Mouse (Mus musculus) left cerebral cortex, adult 18-20 months (tissue): ENCODE results near the gene Eipr1. TPM values are rescaled to one million over a fixed set of nuclear protein-coding genes. Genes with fewer than 3 reads are reported as not detected.

Experiments
- DNase-seq, 2 experiments: peaks; one replicate each; pipeline ENCODE4 v3.0.0; 2021 to 2022; ENCODE audit warnings: low spot score in 2 of 2, mixed read lengths in 1 of 2
- total RNA-seq, 2 experiments: library from RNA; stranded (reverse); gene quantifications; 2 replicates each; pipeline ENCODE4 v1.2.3; 2021

The Eipr1 gene
- total RNA-seq, 2 experiments from 2014 or later, result 60.2 to 66.6 TPM

DNA sequence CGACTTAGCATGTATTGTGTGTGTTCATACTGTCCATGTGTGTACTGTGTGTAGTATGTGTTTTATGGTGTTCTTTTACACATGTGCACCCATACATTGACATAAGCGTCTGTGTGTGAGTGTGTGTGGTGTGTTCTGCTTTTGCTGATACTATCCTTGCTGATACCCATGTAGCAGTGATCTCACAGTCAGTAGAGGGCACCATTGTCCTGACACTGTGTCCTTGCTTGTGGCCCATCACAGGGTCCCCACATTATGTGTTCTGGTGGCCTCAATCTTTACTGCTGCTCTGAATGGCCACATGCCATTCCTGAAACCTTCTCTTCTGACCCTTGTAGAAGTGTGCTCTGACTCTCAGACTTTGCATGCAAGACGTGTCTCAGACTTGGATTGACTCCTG is 22.2 kb downstream of the Eipr1 start:
- no peak for DNase-seq

DNA sequence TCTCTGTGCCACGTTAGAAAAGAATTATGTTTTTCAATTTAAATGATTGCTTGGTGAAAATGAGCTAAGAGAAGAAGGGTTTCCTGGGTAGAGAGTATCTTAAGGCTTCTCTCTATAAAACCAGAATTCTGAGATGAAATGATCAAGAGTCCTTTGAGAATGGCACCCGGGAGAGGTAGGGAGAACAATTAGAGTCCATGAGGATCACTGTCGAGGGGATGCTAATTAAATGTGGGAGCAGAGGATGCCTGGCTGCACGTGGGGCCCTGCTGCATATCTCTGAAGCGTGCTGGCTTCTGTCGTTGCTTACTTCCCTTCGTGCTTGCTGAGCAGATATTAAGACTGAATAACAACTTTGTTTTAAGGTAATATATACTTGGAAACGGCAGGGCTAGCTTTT is 23.5 kb downstream of the Eipr1 start:
- DNase-seq, result no peak

DNA sequence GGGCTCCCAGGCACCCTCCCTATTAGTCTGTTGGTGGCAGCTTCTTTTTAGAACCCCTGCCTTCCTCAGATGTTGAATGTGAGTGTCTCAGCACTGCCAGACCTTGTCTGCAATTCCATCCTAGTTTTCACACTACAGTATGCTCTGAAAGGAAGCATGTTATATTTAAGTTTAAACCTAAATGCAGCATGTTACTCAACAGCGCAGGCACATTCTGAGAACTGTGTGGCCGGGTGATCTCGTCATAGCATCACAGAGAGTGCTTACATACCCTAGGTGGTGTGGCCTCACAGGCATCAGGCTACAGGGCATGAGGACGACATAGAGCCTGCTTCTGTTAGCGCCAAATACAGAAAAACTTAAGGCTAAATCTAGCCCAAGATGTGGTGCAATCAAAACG is 24.0 kb downstream of the Eipr1 start:
- DNase-seq, result no peak

DNA sequence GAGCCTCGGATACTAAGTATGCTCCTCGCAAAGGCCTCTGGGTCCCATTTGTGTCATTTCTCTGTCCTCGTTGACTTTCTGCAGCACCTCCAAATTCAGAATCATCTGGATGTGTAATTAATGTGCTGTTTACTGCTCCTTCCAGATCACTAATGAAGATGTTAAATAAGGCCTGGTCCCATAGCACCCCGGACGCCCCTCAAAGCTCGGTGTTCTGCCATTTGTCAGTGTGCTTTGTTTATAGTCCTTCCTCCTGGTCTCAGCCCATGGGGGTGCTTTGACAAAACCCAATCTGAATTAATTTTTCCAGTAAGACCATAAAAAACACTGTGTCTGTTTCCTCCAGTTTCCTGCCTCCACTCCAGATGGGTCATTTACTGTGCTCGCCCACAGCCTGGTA is 28.6 kb downstream of the Eipr1 start:
- no peak for DNase-seq

DNA sequence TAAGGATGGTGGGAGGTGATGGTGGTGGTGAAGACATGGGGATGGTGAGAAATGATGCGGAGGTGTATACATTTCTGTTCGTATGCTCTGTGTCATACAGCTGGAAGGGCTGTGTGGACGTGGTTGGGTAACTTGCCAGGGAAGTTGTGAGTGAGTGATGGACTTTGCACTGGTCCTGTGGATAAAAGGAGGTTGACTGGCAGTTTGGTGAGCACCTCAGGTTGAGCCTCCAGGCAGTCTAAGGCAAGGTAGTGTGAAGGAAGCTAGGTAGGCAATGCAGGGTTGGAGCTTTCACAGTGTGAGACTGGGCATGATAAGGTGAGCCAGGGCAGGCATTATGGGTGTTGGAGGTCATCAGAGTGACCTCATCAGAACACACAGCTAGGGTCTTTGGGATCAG is 31.0 kb downstream of the Eipr1 start:
- DNase-seq, result no peak

DNA sequence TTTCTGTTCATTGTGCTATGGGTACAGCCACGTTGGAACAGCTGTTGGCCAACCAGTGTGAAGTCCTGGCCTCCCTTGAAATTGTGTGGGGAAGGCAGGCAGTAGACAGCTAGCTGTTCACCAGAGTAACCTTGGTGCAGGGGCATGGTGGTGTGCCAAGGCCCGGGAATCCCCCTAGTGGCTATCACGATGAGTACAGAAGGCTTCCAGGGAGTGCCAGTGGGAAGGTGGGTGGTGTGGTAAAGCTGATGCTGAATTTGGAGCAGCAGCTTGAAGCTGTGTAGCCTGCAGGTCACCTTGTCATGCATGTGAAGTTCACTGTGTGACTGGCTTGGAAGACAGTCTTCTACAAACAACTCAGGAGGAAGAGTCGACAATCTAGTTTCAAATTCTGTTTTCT is 32.8 kb downstream of the Eipr1 start:
- peak; percentile 60 to 63 for DNase-seq

DNA sequence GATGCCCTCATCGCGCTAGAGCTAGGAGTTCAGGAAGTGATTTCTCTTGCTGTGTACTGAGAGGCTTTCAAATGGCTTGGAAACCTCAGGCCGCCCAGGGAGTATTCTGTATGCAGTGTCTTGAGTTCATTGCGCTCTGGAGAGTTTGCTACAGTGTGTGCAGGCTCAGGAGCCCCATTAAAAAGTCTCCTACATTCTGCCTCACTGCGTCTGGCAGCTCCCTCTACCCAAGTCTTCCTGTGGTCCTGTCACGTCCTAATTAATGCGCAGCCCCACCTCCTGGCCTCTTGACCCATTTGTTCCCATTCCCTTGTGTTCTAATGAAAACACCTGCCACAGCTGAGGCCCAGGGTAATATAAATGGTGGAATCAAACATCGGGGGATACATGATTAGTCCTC is 33.3 kb downstream of the Eipr1 start:
- no peak for DNase-seq

DNA sequence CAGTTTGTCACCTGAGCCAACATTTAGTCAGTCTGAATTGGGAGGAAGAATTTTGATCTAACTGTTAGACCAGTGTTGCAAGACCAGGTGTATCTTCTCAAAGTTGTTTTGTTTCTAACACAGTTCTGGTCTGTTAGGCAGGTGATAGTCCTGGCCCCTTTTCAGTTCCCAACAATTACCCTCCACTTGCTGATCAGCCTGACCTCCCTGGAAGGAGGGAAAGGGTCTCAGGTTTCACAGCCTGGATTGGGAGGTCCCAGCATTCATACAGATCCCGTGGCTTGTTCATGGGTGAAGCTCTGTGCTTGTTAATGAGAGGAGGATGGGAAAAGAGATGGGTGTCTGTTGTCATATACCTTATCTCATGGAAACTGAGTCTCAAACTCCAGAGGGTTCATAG is 33.7 kb downstream of the Eipr1 start:
- no peak for DNase-seq

DNA sequence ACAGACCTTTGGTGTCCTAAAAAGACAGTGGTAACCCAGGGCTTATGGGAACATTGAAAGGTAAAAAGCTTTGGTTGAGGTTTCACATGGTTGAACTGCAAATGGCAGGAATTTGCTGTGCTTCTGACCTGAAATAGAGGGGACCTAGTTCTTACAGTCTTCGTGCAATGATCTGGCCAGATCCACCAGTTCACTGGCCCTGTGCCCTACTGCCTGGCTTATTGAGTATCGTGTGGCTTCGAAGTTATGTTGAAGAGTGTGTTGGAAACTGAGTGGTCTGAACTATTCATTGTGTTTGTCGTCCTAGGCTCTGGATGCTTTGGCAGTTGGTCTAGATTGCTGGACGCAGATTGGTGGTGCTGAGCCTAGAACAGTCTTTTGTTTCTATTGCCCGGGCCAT is 34.7 kb downstream of the Eipr1 start:
- DNase-seq, result no peak

DNA sequence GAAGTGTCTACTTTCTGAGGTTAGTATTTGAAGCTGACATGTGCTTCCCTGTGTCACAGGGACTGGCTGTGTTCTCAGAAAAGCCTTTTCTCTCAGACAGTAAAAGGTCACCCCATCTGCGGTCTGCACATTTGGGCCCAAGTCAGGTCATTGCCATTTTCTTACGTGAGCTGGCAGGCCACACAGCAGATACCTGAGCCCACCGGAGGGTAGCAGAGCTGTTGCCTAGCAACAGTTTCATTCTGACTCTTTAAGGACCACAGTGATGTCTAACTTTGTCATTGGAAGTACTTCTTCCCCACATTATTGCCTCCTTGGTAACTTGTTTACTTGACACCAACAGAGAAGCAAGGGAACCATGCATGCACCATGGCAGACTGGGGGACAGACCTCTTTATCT is 41.0 kb downstream of the Eipr1 start:
- DNase-seq, result no peak

DNA sequence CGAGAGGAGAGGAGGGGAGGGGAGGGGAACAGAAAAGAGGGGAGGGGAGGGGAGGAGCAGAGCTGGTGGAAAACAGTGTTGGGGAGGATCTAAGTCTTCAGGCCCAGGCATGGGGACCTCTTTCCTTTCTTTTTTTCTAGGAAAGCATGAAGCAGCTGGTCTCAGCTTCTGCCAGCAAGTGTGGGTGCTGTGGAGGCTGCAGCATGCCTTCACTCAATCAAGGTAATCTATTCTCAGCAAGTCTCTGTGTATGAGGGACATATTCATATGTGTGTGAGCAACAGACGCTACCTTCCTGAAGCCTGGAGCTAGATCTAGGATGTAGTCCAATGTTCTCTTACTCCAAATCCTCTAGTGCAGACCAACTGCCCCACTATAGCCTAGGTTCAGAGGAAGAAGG is 42.1 kb downstream of the Eipr1 start:
- peak; percentile 52 to 66 for DNase-seq

DNA sequence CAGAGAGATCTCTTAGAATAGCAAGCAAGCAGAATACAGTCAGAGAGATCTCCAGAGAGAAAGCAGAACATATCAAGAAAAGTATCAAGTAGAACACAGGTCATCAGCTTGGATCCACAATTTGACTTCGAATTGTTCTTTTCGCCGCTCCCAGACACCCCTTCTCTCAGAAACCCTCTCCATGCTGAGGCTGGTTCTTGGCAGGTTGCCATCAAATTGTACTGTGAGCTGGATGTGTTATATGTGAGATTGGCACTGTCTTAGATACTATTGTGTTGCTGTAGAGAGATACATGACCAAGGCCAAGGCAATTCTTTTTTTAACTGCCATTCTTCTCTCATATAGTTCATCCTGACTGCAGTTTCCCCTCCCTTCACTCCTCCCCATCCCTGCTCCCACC is 43.4 kb downstream of the Eipr1 start:
- DNase-seq, result no peak

DNA sequence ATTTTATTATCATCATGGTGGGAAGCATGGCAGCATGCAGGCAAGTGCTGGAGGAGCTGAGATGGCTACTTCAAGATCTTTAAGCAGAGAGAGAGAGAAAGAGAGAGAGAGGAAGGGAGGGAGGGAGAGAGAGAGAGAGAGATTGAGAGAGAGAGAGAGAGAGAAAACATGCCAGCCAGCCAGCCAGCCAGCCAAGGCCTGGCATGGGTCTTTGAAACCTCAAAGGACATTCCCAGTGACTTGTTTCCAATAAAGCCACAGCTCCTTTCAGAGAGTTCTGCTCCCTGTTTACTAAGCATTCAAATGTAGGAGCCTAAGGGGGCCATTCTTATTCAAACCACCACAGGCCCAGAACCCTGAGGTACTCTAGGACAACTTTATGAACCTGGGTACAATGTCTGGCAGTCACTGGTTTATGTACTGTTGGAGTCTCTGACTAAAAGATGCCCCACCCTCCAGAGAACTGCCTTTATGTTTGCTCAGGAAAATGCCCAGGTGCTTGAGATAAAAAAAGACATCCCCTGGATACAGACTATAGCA is 45.3 kb downstream of the Eipr1 start:
- DNase-seq, result no peak

DNA sequence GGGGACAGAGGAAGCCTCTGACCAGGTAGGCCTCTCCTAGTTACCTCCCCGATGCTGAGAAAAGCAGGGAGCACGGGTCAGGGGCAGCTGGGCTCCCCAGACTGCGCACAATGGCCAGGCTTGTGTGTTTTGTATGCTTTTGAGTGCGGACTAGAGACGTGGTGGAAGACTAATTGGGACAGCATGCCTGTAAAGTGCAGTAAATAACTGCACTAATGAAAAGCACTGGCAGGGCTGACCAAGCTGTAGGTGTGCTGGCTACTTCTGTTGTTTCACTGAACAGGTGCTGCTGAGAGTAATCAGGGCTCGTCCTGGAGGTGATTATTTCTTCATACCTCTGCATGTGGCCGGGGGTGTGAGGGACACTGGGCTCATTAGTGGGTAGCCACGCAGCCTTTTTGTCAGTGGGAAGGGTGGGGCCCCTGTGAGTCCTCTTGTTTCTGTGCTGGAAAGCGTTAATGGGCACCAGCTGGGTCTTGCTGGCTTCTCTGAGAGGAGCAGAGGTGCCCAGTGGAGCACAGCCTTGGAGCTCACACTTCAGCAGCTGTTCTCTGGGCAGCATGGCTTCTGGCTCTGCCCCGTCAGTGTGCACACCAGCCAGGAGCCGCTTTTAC is 48.3 kb downstream of the Eipr1 start:
- no peak for DNase-seq

DNA sequence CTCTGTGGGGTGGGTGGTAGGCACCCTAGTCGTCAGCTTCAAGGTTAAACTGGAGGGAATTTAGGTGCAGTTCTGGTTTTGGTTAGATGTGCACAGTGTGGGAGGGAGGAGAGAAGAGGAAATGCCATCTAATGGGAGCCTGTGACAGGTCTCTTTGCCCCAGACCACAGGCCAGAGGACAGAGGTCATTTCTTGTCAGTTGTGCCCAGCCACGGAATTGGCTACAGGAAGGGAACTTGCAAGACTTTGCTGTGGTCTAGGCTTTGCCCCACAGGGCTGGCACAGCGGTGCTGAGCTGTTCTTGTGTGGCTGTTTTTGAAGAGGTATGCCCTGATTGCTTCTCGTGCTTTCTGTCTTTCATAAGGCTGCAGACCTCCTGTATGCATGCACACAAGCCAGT is 48.8 kb downstream of the Eipr1 start:
- no peak for DNase-seq

DNA sequence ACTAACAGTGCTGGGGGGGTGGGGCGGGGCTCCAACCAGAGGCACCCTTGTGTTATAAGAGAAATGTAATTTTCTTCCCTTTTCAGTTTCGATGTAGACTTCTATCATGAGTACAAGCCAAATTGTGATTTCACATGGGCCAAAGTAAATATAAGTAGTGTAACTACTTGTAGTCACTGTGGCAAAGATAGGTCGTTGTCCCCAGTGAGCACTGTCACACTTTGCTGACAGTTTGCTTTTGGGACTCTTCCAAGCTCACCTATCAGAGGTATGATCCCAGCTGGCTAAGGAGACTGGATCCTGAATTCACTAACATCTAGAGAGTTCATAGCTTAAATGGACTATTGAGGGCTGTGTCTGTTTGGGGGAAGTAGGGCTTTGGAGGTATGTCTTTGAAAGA is 49.3 kb downstream of the Eipr1 start:
- no peak for DNase-seq

DNA sequence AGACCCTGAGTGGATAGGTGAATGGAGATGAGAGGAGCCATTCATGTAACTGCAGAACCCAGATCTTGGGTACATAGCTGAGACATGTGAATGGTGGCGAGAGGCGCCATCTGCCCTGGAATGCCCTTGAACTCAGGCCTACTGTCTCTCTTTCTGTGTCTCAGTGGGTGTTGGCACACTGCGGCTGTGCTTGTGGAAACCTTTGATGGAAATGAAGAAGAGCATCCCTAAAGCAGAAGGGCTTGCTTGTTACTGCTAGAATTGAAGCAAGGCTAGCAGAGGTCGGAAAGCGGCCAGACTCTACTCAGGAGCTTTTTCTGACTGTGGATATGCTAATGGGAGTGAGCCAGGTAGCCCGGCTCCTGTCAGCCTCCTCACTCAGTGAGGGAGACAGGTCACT is 50.1 kb downstream of the Eipr1 start:
- DNase-seq, result no peak

DNA sequence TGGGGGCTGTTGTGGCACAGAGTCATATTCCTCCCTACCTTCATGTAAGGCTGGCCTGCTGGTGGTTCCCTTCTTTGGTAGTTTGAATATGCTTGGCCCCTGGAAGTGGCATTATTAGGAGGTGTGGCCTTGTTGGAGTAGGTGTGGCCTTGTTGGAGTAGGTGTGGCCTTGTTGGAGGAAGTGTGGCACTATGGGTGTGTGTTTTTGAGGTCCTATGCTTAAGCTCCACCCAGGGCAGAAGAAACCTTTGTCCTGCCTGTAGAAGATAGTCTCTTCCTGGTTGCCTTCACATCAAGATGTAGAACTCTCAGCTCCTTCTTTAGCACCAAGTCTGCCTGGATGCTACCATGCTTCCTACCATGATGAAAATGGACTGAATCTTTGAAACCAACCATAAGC is 51.4 kb downstream of the Eipr1 start:
- no peak for DNase-seq

DNA sequence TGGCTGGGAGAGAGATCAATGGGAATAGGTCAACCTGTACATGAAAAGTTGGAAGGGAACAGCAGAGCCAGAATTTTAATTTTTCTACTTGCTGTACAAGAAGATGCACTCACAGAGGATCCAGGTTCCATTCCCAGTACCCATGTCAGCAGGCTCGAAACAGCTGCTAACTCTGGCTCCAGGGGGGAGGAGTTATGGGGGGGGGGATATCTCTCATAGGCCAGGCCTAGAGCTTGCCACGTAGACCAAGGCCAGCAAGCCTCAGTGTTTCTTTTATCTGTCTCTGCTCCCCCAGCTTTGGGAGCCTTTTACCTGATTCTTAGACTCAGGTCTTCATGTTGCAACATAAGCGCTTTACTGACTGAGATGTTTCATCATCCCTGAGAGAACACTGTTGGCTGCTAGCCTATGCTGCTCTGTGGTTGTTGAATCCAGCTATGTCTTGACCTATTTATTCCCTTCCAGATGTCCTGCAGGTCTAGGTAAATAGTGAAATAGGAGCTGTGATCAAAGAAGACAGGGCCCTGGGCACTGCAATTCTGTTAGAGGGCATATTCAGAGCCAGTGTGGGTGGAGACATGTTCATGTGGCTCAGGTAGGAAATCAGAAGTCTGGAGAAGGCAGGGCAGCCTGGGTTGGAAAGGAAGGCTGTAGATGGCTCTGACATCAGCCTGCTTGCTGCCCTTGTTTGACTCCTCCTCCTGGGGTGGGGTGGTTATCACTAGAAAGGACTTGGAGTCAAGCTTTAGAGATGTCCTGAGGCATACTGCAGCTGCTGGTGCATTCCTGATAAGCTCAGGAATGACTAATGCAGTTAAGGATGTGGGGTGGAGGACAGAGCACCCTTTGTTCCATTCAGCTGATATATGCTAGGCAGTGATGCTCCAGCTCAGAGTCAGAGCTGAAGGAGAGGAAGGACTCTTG is 53.2 kb downstream of the Eipr1 start:
- DNase-seq, result no peak

DNA sequence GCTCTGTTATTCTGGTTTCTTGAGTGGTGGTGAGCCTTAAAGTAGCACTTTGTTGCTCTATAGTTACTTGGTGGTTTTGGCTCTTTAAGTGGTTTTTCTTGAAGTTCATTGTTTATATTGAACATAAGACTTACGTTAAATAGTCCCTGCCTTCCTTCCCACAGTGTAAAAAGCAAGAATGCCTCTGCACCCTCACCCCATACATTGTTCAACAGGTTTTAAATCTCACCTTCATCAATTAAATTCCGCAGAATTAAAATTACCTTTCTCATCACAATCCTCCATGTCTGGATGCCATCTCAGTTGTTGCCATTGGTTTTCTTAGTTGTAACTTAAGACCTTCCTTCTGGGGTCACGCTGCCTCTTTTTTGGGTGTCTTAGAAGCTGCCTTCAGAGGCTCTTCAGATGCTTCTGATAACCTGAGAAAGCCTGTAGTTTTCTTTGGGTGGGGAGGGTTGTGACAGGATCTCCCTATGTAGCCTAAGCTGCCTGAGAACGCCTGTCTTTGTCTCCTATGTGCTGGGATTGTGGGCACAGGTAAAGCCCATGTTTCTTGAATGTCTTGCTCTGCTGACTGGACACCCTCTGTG is 57.3 kb downstream of the Eipr1 start:
- no peak for DNase-seq

DNA sequence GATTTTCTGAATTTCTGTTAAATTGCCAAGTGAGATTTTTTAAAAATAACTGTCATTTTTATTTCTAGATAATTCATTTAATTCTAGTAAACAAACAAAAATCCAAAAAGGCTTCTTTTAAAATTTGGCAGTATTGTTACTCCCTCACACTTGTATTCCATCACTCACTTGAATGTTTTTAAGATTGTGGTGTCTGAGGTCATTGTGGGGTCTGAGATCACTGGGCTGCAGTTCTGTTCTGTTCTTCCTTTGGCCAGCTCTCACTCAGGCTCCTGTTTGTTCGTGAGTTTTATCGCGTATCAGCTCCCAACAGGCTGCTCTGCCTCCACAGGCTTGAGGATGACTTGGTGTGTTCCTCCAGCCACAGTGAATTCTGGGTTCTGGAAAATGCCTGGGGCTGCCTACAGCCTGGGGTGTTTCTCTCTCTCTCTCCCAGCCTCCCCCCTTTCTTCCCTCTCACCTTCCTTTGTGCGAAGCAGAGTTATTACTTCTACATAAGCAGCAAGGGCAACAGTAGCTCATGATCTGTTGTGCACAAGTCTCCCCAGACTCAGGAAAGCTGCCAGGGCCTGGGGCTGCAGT is 58.2 kb downstream of the Eipr1 start:
- DNase-seq, result no peak
